Mouse (Mus musculus) ES-Bruce4 (cell line): ENCODE results near the gene Dnajc13. TPM values are rescaled to one million over a fixed set of nuclear protein-coding genes. Genes with fewer than 3 reads are reported as not detected.

Experiments used
- H3K27ac ChIP-seq: 2 replicates; pipeline ENCODE4 v1.5.1; 2012; ENCODE audit warnings: low read length, inconsistent platforms; ENCODE audit not compliant: insufficient read depth
- H3K27me3 ChIP-seq: 2 replicates; pipeline ENCODE4 v1.6.1; 2012; ENCODE audit warnings: mild to moderate bottlenecking, low read length, inconsistent platforms; ENCODE audit not compliant: control insufficient read depth, poor library complexity, insufficient read depth, severe bottlenecking
- H3K36me3 ChIP-seq: 2 replicates; pipeline ENCODE4 v1.6.1; 2012; ENCODE audit warnings: inconsistent platforms, mild to moderate bottlenecking, low read length, moderate library complexity; ENCODE audit not compliant: control insufficient read depth, poor library complexity, insufficient read depth, severe bottlenecking
- H3K4me1 ChIP-seq: one replicate; pipeline ENCODE4 v1.8.1; 2011; ENCODE audit warnings: low read length; ENCODE audit not compliant: control insufficient read depth, insufficient read depth
- H3K4me3 ChIP-seq: 2 replicates; pipeline ENCODE4 v1.5.1; 2011; ENCODE audit warnings: low read depth, mild to moderate bottlenecking, low read length
- H3K9ac ChIP-seq: 2 replicates; pipeline ENCODE4 v1.6.1; 2012; ENCODE audit warnings: low read depth, mild to moderate bottlenecking, inconsistent platforms; ENCODE audit not compliant: poor library complexity, severe bottlenecking
- H3K9me3 ChIP-seq: replicated peaks from 2 replicates; pipeline ENCODE4 v1.6.1; 2012; ENCODE audit warnings: mild to moderate bottlenecking, low read length, inconsistent platforms; ENCODE audit not compliant: control insufficient read depth, poor library complexity, insufficient read depth, severe bottlenecking
- CTCF ChIP-seq: IDR thresholded peaks from one replicate; pipeline ENCODE4 v1.8.1; 2011; ENCODE audit warnings: low read depth, low read length
- EP300 ChIP-seq: IDR thresholded peaks from 2 replicates; pipeline ENCODE4 v1.6.1; 2011; ENCODE audit warnings: low read depth, low read length; ENCODE audit not compliant: insufficient read depth
- POLR2A ChIP-seq: IDR thresholded peaks from one replicate; pipeline ENCODE4 v1.8.1; 2011; ENCODE audit warnings: low read length; ENCODE audit not compliant: insufficient read depth
- polyA plus RNA-seq: library from polyadenylated mRNA; stranded (reverse); fragments of >200 nt; gene quantifications from 2 replicates; pipeline ENCODE4 v1.2.4, GENCODE M21; 2011; ENCODE audit warnings: low read depth; ENCODE audit not compliant: missing spikeins, insufficient read depth, insufficient read length

Gene Dnajc13
- polyA plus RNA-seq, 1 experiment: 119 TPM

DNA sequence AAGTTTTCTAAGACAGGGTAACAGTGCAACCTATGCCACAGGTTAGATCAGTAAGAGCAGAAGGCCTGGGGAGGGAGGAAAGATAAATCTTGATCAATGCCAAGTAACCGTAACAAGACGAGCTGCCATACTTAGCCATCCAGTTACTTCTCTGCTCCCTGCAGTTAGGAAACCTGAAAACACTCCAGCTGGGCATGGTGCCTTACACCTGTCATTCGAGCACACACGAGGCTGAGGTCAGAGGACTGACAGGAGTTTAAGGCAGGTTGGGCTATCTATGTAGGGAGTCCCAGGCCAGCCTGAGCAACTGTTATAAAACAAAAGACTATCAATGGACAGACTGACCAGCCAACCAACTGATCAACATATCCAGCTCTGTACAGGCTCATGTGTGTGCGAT, 96.8 kb downstream of the Dnajc13 start:
- H3K9me3 ChIP-seq: no peaks in the 10 kb centered on the region
- H3K36me3 ChIP-seq: peaks cover 46% of the 10 kb centered on the region
- no peak overlapping the region for H3K4me3 ChIP-seq
- no peak for TF ChIP-seq CTCF
- TF ChIP-seq EP300: no peak
- TF ChIP-seq POLR2A: no peak
- H3K27me3 ChIP-seq: no peaks in the 10 kb centered on the region
- no peak overlapping the region for H3K9ac ChIP-seq
- H3K27ac ChIP-seq: no peak overlapping the region
- no peaks in the 10 kb centered on the region for H3K4me1 ChIP-seq

DNA sequence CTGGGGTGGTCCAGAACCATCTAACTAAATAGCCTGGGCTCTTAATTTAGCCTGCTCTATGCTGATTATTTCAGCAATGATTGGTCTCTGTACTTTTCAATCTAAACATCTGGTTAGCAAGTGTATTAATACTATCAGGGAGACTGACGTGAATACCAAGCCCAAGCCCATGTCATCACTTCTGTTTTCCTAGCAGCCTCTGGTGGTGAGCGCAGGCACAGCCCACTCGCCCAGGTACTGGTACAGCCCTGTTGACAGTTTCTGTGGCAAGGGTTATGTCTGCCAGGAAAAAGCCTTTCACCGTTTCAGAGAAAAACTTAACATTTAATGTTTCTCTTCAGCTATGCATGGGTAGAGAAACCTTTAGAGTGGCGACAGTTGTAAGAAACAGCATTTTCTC, 98.5 kb downstream of the Dnajc13 start:
- TF ChIP-seq EP300 (no peak), CTCF (no peak), POLR2A (no peak)
- H3K36me3 ChIP-seq: peaks cover 51% of the 10 kb centered on the region

DNA sequence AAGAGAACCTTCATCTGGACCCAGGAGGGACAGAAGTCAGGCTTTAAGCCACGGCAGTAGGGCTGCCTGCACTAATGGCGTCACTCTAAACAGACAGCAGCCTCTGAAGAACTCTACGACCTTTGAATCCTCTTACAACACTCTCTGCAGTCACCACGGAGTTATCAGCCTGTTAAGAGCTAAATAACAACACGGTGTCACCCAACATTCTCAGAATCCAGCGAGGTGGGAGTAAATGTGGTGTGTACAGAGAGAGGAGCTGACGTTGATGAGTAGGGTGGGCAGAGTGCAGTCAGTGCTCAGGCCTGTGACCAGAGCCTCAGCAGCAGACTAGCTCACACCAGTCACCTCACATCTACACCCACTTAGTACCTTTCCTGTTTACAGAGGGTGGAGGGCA, 101.6 kb downstream of the Dnajc13 start:
- H3K4me3 ChIP-seq: no peak overlapping the region
- H3K27me3 ChIP-seq: no peaks in the 10 kb centered on the region
- no peak overlapping the region for H3K9ac ChIP-seq
- TF ChIP-seq POLR2A (no peak), CTCF (no peak), EP300 (no peak)
- peaks cover 47% of the 10 kb centered on the region for H3K36me3 ChIP-seq
- H3K4me1 ChIP-seq: no peaks in the 10 kb centered on the region
- no peak overlapping the region for H3K27ac ChIP-seq
- no peaks in the 10 kb centered on the region for H3K9me3 ChIP-seq

More for the DNA sequence above, 98.5 kb downstream of the Dnajc13 start:
- H3K27me3 ChIP-seq: no peaks in the 10 kb centered on the region
- no peak overlapping the region for H3K27ac ChIP-seq
- no peaks in the 10 kb centered on the region for H3K9me3 ChIP-seq
- H3K4me1 ChIP-seq: no peaks in the 10 kb centered on the region
- H3K4me3 ChIP-seq: no peak overlapping the region
- no peak overlapping the region for H3K9ac ChIP-seq

GRCm38 (mm10) chr9:104157291-104157690, 105.4 kb downstream of the Dnajc13 start:
- no peaks in the 10 kb centered on the region for H3K9me3 ChIP-seq
- no peak overlapping the region for H3K27ac ChIP-seq
- no peaks in the 10 kb centered on the region for H3K27me3 ChIP-seq
- H3K4me3 ChIP-seq: no peak overlapping the region
- no peak for TF ChIP-seq EP300
- peaks cover 24% of the 10 kb centered on the region for H3K36me3 ChIP-seq
- no peaks in the 10 kb centered on the region for H3K4me1 ChIP-seq
- H3K9ac ChIP-seq: no peak overlapping the region

- no peaks in the 10 kb centered on the region for H3K9me3 ChIP-seq
- TF ChIP-seq POLR2A (no peak), EP300 (no peak), CTCF (no peak)
- H3K9ac ChIP-seq: no peak overlapping the region
- H3K27me3 ChIP-seq: no peaks in the 10 kb centered on the region
- no peaks in the 10 kb centered on the region for H3K4me1 ChIP-seq
- no peak overlapping the region for H3K4me3 ChIP-seq
- H3K27ac ChIP-seq: no peak overlapping the region
- H3K36me3 ChIP-seq: peaks cover 25% of the 10 kb centered on the region
These were observed 106.2 kb downstream of the Dnajc13 start for GRCm38 (mm10) chr9:104156506-104156905.

- no peak overlapping the region for H3K9ac ChIP-seq
- peaks cover 17% of the 10 kb centered on the region for H3K36me3 ChIP-seq
- H3K4me3 ChIP-seq: no peak overlapping the region
- no peaks in the 10 kb centered on the region for H3K9me3 ChIP-seq
- TF ChIP-seq POLR2A: no peak
- TF ChIP-seq CTCF: no peak
- no peak for TF ChIP-seq EP300
- H3K27ac ChIP-seq: no peak overlapping the region
- H3K4me1 ChIP-seq: no peaks in the 10 kb centered on the region
- H3K27me3 ChIP-seq: no peaks in the 10 kb centered on the region
These were observed 107.5 kb downstream of the Dnajc13 start for GRCm38 (mm10) chr9:104155100-104155715.
